Mouse (Mus musculus) liver, postnatal 0 days (tissue): ENCODE data around the gene Mettl1.

ENCODE experiments used
- CTCF ChIP-seq: sonication (generic); IDR thresholded peaks from 2 replicates; pipeline ENCODE4 v1.5.1; 2016; ENCODE audit warnings: antibody characterized with exemption, low read depth
- EP300 ChIP-seq: IDR thresholded peaks from 2 replicates; pipeline ENCODE4 v1.6.1; 2016; ENCODE audit warnings: antibody characterized with exemption, low read depth, mild to moderate bottlenecking

DNA sequence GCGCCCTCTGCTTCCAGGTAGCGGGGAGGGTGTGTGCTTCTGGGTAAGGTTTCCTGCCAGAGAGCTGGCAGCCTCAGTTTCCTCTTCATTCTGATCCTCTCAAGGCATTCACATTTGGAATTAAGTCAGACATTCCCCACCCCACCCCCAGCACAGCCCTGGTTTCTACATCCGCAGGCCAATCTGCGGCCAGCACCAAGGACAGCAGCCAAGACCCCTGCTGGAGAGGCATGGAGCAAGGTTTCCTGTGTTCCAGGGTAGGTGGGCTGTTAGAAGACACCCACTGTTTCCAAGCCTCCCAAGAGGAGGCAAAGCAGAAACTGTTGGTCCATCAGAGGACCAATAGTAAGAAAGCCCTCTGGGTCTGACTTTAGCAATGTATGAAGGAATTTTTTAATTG, 13.4 kb downstream of the Mettl1 start:
- TF ChIP-seq EP300 (no peak), CTCF (no peak)
